Mouse (Mus musculus) small intestine, adult 2 months (tissue): ENCODE measurements around the gene Gm17720. TPM values are rescaled to one million over a fixed set of nuclear protein-coding genes. Genes with fewer than 3 reads are reported as not detected.

ENCODE experiments used
- H3K27ac ChIP-seq: fragments of 200-500 bp; 2 replicates; pipeline ENCODE4 v1.5.1; 2012; ENCODE audit warnings: low read depth, low read length, control low read depth, inconsistent platforms; ENCODE audit not compliant: insufficient read depth
- H3K27me3 ChIP-seq: fragments of 200-500 bp; 2 replicates; pipeline ENCODE4 v1.6.1; 2012; ENCODE audit warnings: mild to moderate bottlenecking, moderate library complexity, low read length, inconsistent platforms; ENCODE audit not compliant: control insufficient read depth, insufficient read depth
- H3K36me3 ChIP-seq: fragments of 200-500 bp; 2 replicates; pipeline ENCODE4 v1.6.1; 2012; ENCODE audit warnings: mild to moderate bottlenecking, low read length, control low read depth, inconsistent platforms; ENCODE audit not compliant: control insufficient read depth, insufficient read depth
- H3K4me1 ChIP-seq: fragments of 200-500 bp; 2 replicates; pipeline ENCODE4 v1.6.1; 2012; ENCODE audit warnings: low read length, inconsistent platforms, mixed read lengths; ENCODE audit not compliant: control insufficient read depth, insufficient read depth, insufficient read length
- H3K4me3 ChIP-seq: fragments of 200-500 bp; 2 replicates; pipeline ENCODE4 v1.5.1; 2012; ENCODE audit warnings: low read depth, mild to moderate bottlenecking, control low read depth, inconsistent platforms, low read length, moderate library complexity
- CTCF ChIP-seq: fragments of 200-500 bp; IDR thresholded peaks from 2 replicates; pipeline ENCODE4 v1.5.1; 2012; ENCODE audit warnings: low read depth, mild to moderate bottlenecking, control low read depth, inconsistent platforms, low read length, moderate library complexity, mixed read lengths; ENCODE audit not compliant: insufficient replicate concordance, insufficient read length; ENCODE audit errors: extremely low read depth
- POLR2A ChIP-seq: fragments of 200-500 bp; IDR thresholded peaks from 2 replicates; pipeline ENCODE4 v1.6.1; 2012; ENCODE audit warnings: low read depth, mild to moderate bottlenecking, control low read depth, inconsistent platforms, low read length, moderate library complexity
- WGBS: fragments of 180-500 bp; shearing (Covaris S2); methylation state at CpG from one replicate; pipeline ENCODE4 v1.1.7; 2018; 5-methylcytosine and 5-hydroxymethylcytosine counted together
- polyA plus RNA-seq: library from polyadenylated mRNA; depleted of rRNA; stranded (reverse); fragments of >200 nt; gene quantifications from 2 replicates; pipeline ENCODE4 v1.2.3, GENCODE M21; 2012

The Gm17720 gene
- polyA plus RNA-seq, 1 experiment: not detected

DNA sequence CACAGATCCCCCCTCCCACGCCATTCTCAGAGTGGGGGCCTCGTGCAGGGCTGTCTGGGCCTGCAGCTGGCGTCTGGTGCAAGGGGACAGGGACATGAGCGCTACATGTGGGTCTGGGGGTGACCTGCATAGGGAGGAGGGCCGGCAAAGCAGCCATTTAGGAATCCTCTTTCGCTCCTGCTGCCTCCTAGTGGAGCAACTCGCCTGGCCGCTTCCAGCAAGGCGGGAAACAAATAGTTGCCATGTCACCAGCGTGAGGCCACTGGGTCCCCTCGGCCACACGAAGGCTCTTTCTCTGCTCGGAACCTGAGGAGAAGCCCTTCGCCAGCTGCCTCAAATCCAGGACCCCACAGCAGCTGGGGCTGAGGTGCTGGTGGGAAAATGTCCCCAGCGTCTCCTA is 877 bp downstream of the Gm17720 start:
- Histone ChIP-seq H3K4me3 (no peak overlapping the region), H3K27me3 (no peaks in the 10 kb centered on the region), H3K4me1 (no peaks in the 10 kb centered on the region), H3K27ac (no peak overlapping the region), H3K36me3 (no peaks in the 10 kb centered on the region)
- 88% methylated on average over 15 of the region's 15 CpGs for WGBS
- no peak for TF ChIP-seq CTCF
- no peak for TF ChIP-seq POLR2A

- TF ChIP-seq CTCF: no peak
- TF ChIP-seq POLR2A: no peak
- no peaks in the 10 kb centered on the region for H3K36me3 ChIP-seq
- H3K27me3 ChIP-seq: no peaks in the 10 kb centered on the region
- 83% methylated on average over 12 of the region's 12 CpGs for WGBS
- H3K27ac ChIP-seq: no peak within 1 kb of the TSS
- no peak within 1 kb of the TSS for H3K4me3 ChIP-seq
- H3K4me1 ChIP-seq: no peaks in the 10 kb centered on the region
Observed at GRCm38 (mm10) chr8:110100907-110101306, 1.6 kb downstream of the Gm17720 start, which contains the start of gene Gm21964. Gene Gm21964, plus strand, starts transcription at chr8:110101207.

- Histone ChIP-seq H3K36me3 (peaks cover 13% of the 10 kb centered on the region), H3K4me3 (no peak overlapping the region), H3K27ac (no peak overlapping the region), H3K27me3 (no peaks in the 10 kb centered on the region), H3K4me1 (no peaks in the 10 kb centered on the region)
- no peak for TF ChIP-seq CTCF
- TF ChIP-seq POLR2A: no peak
- 26% methylated on average over 1 of the region's 1 CpGs for WGBS
Observed at GRCm38 (mm10) chr8:110091869-110092268, 10.7 kb downstream of the Gm17720 start.

- peaks cover 12% of the 10 kb centered on the region for H3K36me3 ChIP-seq
Observed at GRCm38 (mm10) chr8:110082416-110083105, 20.0 kb downstream of the Gm17720 start.

DNA sequence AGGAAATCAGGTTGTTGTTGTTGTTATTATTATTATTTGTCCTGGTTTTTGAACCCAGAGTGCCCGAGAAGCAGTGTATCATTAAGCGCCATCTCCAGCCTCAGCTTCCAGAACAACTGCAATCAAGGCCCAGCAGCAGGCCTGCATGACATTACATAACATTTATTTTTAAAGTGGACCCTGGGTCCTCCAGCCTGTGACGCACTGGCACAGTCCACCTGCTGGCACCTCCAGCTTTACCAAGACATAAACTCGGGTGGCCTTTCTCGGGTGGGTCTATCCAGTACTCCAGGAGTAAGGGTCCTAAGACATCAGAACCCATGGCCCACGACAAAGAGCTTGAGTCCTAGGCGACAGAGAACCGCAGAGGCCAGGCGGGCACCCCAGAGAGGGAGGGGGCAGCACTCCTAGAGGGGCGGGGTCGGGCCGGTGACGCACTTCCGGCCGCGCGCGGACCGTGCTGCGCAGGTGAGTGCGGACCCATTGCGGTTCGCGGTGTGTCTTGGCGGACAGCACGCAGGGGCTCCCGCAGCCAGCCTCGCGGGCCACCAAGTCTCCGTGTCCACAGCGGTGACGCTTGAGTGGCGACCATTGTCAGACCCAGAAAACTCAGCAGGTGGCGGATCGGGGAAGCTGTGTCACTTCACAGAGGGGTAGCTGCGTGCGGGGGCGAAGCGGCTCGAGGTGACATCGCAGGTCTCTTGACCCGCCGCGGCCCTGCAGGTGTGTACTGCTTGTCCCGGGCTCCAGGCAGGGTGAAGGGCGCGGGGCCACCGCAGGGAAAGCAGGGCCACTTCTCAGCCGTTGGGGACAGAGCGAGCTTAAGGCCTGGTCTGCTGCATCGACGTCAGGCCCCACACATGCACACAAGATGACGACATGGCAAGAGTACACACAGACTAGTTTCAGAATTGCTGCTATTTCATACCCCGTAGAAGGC is 23.0 kb downstream of the Gm17720 start, which contains the start of gene Zfp612:
Gene Zfp612, plus strand, starts transcription at position 465 of the 940 bp plus-strand sequence.
- TF ChIP-seq POLR2A (no peak), CTCF (no peak)
- Histone ChIP-seq H3K36me3 (peaks cover 2% of the 10 kb centered on the region; the same call in 1 of the 2 replicates), H3K4me1 (no peaks in the 10 kb centered on the region; the same call in 1 of the 2 replicates), H3K27me3 (no peaks in the 10 kb centered on the region), H3K4me3 (peak within 1 kb of the TSS; percentile 86), H3K27ac (no peak within 1 kb of the TSS)
- WGBS: 6% methylated on average over 54 of the region's 54 CpGs

More at GRCm38 (mm10) chr8:110082416-110083105, 20.0 kb downstream of the Gm17720 start:
- Histone ChIP-seq H3K4me3 (no peak overlapping the region), H3K27ac (no peak overlapping the region), H3K27me3 (no peaks in the 10 kb centered on the region), H3K4me1 (no peaks in the 10 kb centered on the region; the same call in 1 of the 2 replicates)
- 89% methylated on average over 11 of the region's 11 CpGs for WGBS
- no peak for TF ChIP-seq CTCF
- TF ChIP-seq POLR2A: no peak

GRCm38 (mm10) chr8:110074496-110074895 is 28.1 kb downstream of the Gm17720 start:
- TF ChIP-seq POLR2A (no peak), CTCF (no peak)
- Histone ChIP-seq H3K4me1 (peaks cover 2% of the 10 kb centered on the region; the same call in 1 of the 2 replicates), H3K4me3 (no peak overlapping the region), H3K27me3 (no peaks in the 10 kb centered on the region), H3K27ac (no peak overlapping the region), H3K36me3 (no peaks in the 10 kb centered on the region)
- WGBS: 76% methylated on average over 8 of the region's 8 CpGs
